Mouse (Mus musculus): Measurements from ENCODE around the gene Cacna1g. TPM values are rescaled to one million over a fixed set of nuclear protein-coding genes. Genes with fewer than 3 reads are reported as not detected.

The Cacna1g gene
- polyA plus RNA-seq, 1 experiment from 2014 or later: 5.8 TPM

DNA sequence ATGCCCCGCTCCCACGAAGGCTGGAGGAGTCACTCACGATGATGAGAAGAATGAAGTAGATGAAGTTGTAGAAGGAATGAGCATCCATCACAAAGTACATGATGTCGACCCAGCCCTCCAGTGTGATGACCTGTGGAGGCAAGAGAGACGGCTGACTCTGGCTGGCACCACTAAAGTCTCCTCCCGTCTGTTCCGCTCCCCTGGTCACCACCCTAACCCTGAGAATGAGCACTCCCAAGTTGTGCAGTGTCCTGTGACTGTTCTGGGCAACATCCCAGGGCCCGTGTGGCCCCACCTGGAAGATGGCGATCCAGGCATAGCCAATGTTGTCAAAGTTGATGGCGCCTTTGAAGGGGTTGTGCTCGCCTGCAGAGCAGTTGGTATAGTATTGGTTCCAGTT, 12.1 kb downstream of the Cacna1g start:
- peaks cover 5% of the 10 kb centered on the region; the same call in 1 of the 2 replicates for H3K4me1 ChIP-seq (ENCODE audit: control insufficient read depth, insufficient read depth, low read length)
- H3K9ac ChIP-seq (ENCODE audit: low read length): no peak overlapping the region
- H3K36me3 ChIP-seq (ENCODE audit: control insufficient read depth, insufficient read depth): no peaks in the 10 kb centered on the region
- 88% methylated on average over 11 of the region's 11 CpGs for WGBS
- no peak for ATAC-seq (replicated peaks; ENCODE audit: extremely low read depth, insufficient read depth, low FRiP score)
- no peak overlapping the region for H3K4me3 ChIP-seq (ENCODE audit: low read length)
- no peaks in the 10 kb centered on the region for H3K9me3 ChIP-seq (replicated peaks; ENCODE audit: control insufficient read depth, low read length)
- no peak overlapping the region for H3K4me2 ChIP-seq (ENCODE audit: low read depth, low read length)
- no peak overlapping the region for H3K27ac ChIP-seq (ENCODE audit: low read length)
- H3K27me3 ChIP-seq (ENCODE audit: control insufficient read depth, insufficient read depth, low read length): 0 out of 2 replicates have a peak, but pooled peaks cover 2% of the 10 kb centered on the region

DNA sequence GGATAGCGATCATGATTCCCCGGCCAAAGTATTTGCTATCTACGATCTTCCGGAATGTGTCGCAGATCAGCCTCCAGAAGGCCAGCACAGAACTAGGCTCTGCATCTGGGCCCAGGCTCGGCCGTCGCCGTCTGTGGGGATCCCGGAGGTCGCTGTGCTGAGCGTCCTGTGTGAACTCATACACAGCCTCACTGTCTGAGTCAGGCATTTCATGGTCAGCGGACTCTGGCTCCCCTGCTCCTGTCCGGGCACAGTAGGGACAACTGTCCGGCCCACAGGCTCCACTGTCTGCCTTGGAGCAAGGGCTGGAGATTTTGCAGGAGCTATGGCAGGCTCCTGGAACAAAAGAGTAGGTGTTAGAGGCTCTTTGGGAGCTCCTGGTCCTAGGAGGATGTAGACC, 17.0 kb downstream of the Cacna1g start:
- WGBS: 86% methylated on average over 15 of the region's 15 CpGs
- Histone ChIP-seq H3K4me3 (ENCODE audit: low read length) (no peak overlapping the region), H3K36me3 (ENCODE audit: control insufficient read depth, insufficient read depth) (no peaks in the 10 kb centered on the region), H3K4me1 (ENCODE audit: control insufficient read depth, insufficient read depth, low read length) (peaks cover 5% of the 10 kb centered on the region; the same call in 1 of the 2 replicates), H3K27me3 (ENCODE audit: control insufficient read depth, insufficient read depth, low read length) (0 out of 2 replicates have a peak, but pooled peaks cover 2% of the 10 kb centered on the region), H3K9ac (ENCODE audit: low read length) (no peak overlapping the region), H3K27ac (ENCODE audit: low read length) (no peak overlapping the region), H3K4me2 (ENCODE audit: low read depth, low read length) (no peak overlapping the region), H3K9me3 (replicated peaks; ENCODE audit: control insufficient read depth, low read length) (no peaks in the 10 kb centered on the region)
- no peak for ATAC-seq (replicated peaks; ENCODE audit: extremely low read depth, insufficient read depth, low FRiP score)

DNA sequence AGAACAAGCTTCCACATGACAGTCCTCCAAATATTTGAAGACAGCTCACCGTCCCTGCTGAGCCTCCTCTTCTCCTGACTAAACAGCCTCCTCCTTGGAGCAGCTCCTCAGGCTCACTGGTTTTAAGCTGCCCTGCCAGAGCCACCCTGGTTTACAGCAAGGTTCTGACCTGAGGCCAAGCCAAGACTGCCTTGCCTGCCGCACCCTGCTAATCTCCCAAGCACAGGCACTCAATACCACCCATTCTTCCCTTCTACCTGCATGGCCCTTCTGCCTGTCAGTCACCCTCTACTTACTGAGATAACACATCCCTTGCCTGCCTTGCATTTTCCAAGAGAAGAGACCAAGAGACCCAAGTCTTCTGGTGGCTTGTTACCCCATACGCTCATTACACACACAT, 17.7 kb downstream of the Cacna1g start:
- Histone ChIP-seq H3K27me3 (ENCODE audit: control insufficient read depth, insufficient read depth, low read length) (0 out of 2 replicates have a peak, but pooled peaks cover 2% of the 10 kb centered on the region), H3K4me2 (ENCODE audit: low read depth, low read length) (no peak overlapping the region), H3K9ac (ENCODE audit: low read length) (no peak overlapping the region), H3K9me3 (replicated peaks; ENCODE audit: control insufficient read depth, low read length) (no peaks in the 10 kb centered on the region), H3K4me1 (ENCODE audit: control insufficient read depth, insufficient read depth, low read length) (peaks cover 10% of the 10 kb centered on the region), H3K4me3 (ENCODE audit: low read length) (no peak overlapping the region), H3K36me3 (ENCODE audit: control insufficient read depth, insufficient read depth) (no peaks in the 10 kb centered on the region), H3K27ac (ENCODE audit: low read length) (no peak overlapping the region)
- 61% methylated on average over 3 of the region's 3 CpGs for WGBS
- ATAC-seq (replicated peaks; ENCODE audit: extremely low read depth, insufficient read depth, low FRiP score): no peak

DNA sequence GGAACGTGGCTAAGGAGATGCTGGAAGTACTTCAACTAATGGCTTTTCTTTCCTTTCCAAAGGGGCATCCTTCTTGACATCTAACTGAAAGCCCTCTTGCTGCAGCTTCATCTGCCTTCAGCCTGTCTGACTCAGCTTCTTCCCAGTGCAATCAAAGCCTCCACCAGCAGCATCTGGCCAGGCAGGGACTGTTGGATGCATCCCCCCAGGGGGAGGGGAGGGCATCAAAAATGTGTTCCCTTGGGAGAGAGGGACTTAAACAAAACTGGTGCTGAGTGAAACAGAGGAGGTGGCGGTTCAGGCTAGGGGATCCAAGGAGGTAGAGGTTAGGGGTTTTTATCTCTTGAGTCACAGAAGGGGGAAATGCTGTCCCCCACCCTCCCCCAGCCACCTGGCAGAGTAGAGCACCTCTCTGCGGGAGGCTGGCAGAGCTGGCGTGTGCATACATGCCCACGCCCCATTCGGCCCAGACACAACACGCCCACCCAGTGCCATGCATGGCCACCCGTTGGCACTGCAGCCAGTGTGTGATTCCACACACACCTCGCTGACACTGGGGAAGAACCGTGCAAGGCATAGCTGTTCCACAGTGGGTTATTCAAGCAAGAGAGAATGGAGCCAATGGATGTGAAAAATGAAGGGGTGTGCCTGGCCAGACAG, 18.7 kb downstream of the Cacna1g start:
- H3K4me1 ChIP-seq (ENCODE audit: control insufficient read depth, insufficient read depth, low read length): peaks cover 17% of the 10 kb centered on the region
- H3K27ac ChIP-seq (ENCODE audit: low read length): no peak overlapping the region
- WGBS: 83% methylated on average over 10 of the region's 10 CpGs
- no peak overlapping the region for H3K4me3 ChIP-seq (ENCODE audit: low read length)
- H3K27me3 ChIP-seq (ENCODE audit: control insufficient read depth, insufficient read depth, low read length): 0 out of 2 replicates have a peak, but pooled peaks cover 2% of the 10 kb centered on the region
- H3K9me3 ChIP-seq (replicated peaks; ENCODE audit: control insufficient read depth, low read length): no peaks in the 10 kb centered on the region
- no peak overlapping the region for H3K9ac ChIP-seq (ENCODE audit: low read length)
- no peaks in the 10 kb centered on the region for H3K36me3 ChIP-seq (ENCODE audit: control insufficient read depth, insufficient read depth)
- no peak for ATAC-seq (replicated peaks; ENCODE audit: extremely low read depth, insufficient read depth, low FRiP score)
- no peak overlapping the region for H3K4me2 ChIP-seq (ENCODE audit: low read depth, low read length)

DNA sequence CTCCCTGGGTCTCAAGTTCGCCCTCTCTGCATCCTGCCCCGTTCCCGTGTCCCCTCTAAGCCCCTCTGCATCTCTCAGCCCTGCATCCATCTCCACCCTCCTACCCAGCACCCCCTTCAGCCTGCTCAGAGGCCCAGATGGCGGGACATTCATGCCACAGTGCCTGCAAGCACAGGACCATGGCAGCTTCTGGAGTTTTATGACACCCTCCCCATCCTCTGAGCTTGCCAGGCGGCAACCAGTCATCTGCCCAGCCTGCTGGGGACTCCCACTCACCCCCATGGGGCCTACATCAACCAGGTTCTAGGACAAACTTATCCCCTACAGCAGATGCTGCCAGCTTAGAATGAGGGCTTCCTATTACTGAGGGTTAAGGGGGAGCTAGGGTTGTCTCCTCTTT, 19.2 kb downstream of the Cacna1g start:
- no peak overlapping the region for H3K27ac ChIP-seq (ENCODE audit: low read length)
- H3K9ac ChIP-seq (ENCODE audit: low read length): no peak overlapping the region
- no peaks in the 10 kb centered on the region for H3K36me3 ChIP-seq (ENCODE audit: control insufficient read depth, insufficient read depth)
- H3K4me2 ChIP-seq (ENCODE audit: low read depth, low read length): no peak overlapping the region
- no peak for ATAC-seq (replicated peaks; ENCODE audit: extremely low read depth, insufficient read depth, low FRiP score)
- 79% methylated on average over 5 of the region's 5 CpGs for WGBS
- peaks cover 21% of the 10 kb centered on the region for H3K4me1 ChIP-seq (ENCODE audit: control insufficient read depth, insufficient read depth, low read length)
- H3K9me3 ChIP-seq (replicated peaks; ENCODE audit: control insufficient read depth, low read length): no peaks in the 10 kb centered on the region
- 0 out of 2 replicates have a peak, but pooled peaks cover 2% of the 10 kb centered on the region for H3K27me3 ChIP-seq (ENCODE audit: control insufficient read depth, insufficient read depth, low read length)
- H3K4me3 ChIP-seq (ENCODE audit: low read length): no peak overlapping the region

DNA sequence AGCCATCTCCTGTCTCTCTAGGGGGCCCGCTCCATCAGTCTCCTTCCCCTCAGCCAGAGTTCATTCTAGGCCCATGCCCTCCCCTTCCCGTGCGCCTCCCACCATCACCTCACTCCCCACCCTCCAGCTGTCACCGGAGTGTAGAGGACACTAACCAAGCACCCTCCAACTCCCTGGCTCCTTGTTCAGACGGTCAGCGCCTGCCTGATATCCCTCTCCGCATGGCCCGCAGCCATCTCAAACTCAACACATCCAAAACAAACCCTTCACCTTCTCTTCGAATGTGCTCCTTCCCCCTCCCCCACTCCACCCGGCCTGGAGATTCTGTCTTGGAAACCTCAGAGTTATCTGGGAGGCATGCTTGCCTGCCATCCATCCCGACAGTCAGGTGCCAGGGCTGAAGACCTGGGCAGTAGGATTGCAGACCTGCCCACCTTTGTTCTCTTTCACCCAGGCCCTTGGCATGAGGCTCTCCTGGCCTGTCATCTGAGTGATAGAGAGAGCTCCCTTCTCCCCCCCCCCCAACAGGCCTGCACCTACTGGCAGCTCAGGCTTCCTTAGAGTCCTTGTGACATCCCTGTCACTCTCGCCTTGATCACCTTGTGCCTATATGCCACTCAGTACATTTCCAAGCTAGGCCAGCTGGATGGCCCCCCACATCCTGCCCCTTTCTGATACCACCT, 22.8 kb downstream of the Cacna1g start:
- Histone ChIP-seq H3K27me3 (ENCODE audit: control insufficient read depth, insufficient read depth, low read length) (0 out of 2 replicates have a peak, but pooled peaks cover 1% of the 10 kb centered on the region), H3K4me3 (ENCODE audit: low read length) (no peak overlapping the region), H3K9ac (ENCODE audit: low read length) (peak overlapping the region; percentile 5; the same call in 1 of the 2 replicates), H3K9me3 (replicated peaks; ENCODE audit: control insufficient read depth, low read length) (no peaks in the 10 kb centered on the region), H3K27ac (ENCODE audit: low read length) (peak overlapping the region; percentile 95), H3K4me1 (ENCODE audit: control insufficient read depth, insufficient read depth, low read length) (peaks cover 36% of the 10 kb centered on the region), H3K36me3 (ENCODE audit: control insufficient read depth, insufficient read depth) (no peaks in the 10 kb centered on the region), H3K4me2 (ENCODE audit: low read depth, low read length) (peak overlapping the region; percentile 31; the same call in 1 of the 2 replicates)
- 15% methylated on average over 12 of the region's 12 CpGs for WGBS
- ATAC-seq (replicated peaks; ENCODE audit: extremely low read depth, insufficient read depth, low FRiP score): peak; percentile 93

DNA sequence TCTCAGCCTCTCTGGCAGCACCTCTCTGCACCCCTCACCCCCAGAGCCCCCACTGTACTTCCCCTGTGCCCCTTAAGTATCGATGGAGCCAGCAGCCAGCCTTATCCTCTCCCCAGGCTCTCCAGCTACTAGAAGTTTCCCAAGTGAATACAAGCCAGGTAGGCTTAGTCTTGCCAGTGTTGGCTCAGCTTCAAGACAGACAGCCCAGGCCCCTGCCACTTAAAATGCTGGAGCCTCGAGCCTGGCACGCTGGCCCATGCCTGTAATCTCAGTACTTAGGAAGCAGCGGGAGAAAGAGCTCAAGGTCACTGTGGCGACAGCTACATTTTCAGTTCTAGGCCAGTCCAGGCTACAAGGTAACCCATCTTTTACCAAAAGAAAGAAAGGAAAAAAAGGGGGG, 24.1 kb downstream of the Cacna1g start:
- Histone ChIP-seq H3K9ac (ENCODE audit: low read length) (no peak overlapping the region), H3K36me3 (ENCODE audit: control insufficient read depth, insufficient read depth) (no peaks in the 10 kb centered on the region), H3K4me2 (ENCODE audit: low read depth, low read length) (no peak overlapping the region), H3K4me3 (ENCODE audit: low read length) (no peak overlapping the region), H3K27ac (ENCODE audit: low read length) (peak overlapping the region; percentile 95), H3K9me3 (replicated peaks; ENCODE audit: control insufficient read depth, low read length) (no peaks in the 10 kb centered on the region), H3K27me3 (ENCODE audit: control insufficient read depth, insufficient read depth, low read length) (peaks cover 2% of the 10 kb centered on the region; the same call in 1 of the 2 replicates), H3K4me1 (ENCODE audit: control insufficient read depth, insufficient read depth, low read length) (peaks cover 34% of the 10 kb centered on the region)
- ATAC-seq (replicated peaks; ENCODE audit: extremely low read depth, insufficient read depth, low FRiP score): peak; percentile 62
- 29% methylated on average over 5 of the region's 5 CpGs for WGBS

DNA sequence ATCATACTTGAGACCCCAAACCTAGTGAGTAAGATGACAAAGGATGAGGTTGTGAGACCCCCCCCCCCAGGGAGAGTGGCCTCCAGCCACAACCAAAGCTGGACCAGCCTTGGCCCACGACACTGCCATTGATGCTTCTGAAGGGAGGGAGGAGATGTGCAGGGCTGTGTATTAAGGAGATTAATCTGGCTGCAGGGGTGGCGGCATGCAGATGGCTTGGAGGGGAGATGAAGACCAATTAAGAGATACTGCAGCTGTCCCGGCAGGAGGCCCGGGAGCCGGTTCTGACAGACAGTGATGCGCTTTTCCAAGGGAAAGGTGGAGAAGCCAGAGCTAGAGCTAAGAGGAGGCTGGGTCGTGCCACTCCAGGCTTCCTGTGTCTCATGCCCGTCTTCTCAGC, 24.8 kb downstream of the Cacna1g start:
- WGBS: 52% methylated on average over 8 of the region's 8 CpGs
- H3K9me3 ChIP-seq (replicated peaks; ENCODE audit: control insufficient read depth, low read length): no peaks in the 10 kb centered on the region
- H3K4me1 ChIP-seq (ENCODE audit: control insufficient read depth, insufficient read depth, low read length): peaks cover 34% of the 10 kb centered on the region
- no peak overlapping the region for H3K4me3 ChIP-seq (ENCODE audit: low read length)
- no peak overlapping the region for H3K9ac ChIP-seq (ENCODE audit: low read length)
- H3K27me3 ChIP-seq (ENCODE audit: control insufficient read depth, insufficient read depth, low read length): peaks cover 2% of the 10 kb centered on the region; the same call in 1 of the 2 replicates
- H3K27ac ChIP-seq (ENCODE audit: low read length): peak overlapping the region; percentile 95
- no peak for ATAC-seq (replicated peaks; ENCODE audit: extremely low read depth, insufficient read depth, low FRiP score)
- no peaks in the 10 kb centered on the region for H3K36me3 ChIP-seq (ENCODE audit: control insufficient read depth, insufficient read depth)
- H3K4me2 ChIP-seq (ENCODE audit: low read depth, low read length): no peak overlapping the region

DNA sequence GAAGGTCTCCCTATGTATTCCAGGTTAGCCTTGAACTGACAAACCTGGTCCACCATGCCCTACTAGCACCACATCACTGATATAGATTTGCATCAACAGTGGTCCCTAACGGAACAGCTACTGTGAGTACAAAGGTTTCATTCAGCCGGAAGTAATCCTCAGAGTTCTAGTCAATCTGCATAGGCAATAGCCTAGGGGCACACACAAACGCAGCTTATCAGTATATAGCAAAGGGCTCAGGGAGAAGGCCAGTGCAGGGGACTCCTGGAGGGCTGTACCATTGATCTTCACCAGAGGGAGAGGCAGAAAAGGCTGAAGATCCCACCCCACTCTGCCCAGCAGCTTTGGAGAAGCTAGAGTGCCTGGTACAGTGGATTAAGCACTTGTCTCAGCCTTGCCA, 27.0 kb downstream of the Cacna1g start:
- no peak for ATAC-seq (replicated peaks; ENCODE audit: extremely low read depth, insufficient read depth, low FRiP score)
- Histone ChIP-seq H3K9ac (ENCODE audit: low read length) (no peak overlapping the region), H3K36me3 (ENCODE audit: control insufficient read depth, insufficient read depth) (no peaks in the 10 kb centered on the region), H3K4me2 (ENCODE audit: low read depth, low read length) (no peak overlapping the region), H3K27me3 (ENCODE audit: control insufficient read depth, insufficient read depth, low read length) (peaks cover 2% of the 10 kb centered on the region; the same call in 1 of the 2 replicates), H3K27ac (ENCODE audit: low read length) (no peak overlapping the region), H3K4me1 (ENCODE audit: control insufficient read depth, insufficient read depth, low read length) (peaks cover 34% of the 10 kb centered on the region), H3K9me3 (replicated peaks; ENCODE audit: control insufficient read depth, low read length) (no peaks in the 10 kb centered on the region), H3K4me3 (ENCODE audit: low read length) (no peak overlapping the region)
- 45% methylated on average over 3 of the region's 3 CpGs for WGBS

Measured in heart, embryonic 16.5 days (tissue).